Mouse (Mus musculus): ENCODE data around the gene Dctn2.
"Not testable (repeated sequence)": the region's sequence is repeated elsewhere in the genome, so short reads cannot be mapped to it uniquely, and the experiment has no call there.

Gene Dctn2

GRCm38 (mm10) chr10:127290307-127290929 lies 24.2 kb downstream of the Dctn2 start:
- peak; percentile 99 for DNase-seq

- DNase-seq: peak; percentile 62
Observed at GRCm38 (mm10) chr10:127290930-127291880, 25.0 kb downstream of the Dctn2 start.

- no peak for DNase-seq
Observed at GRCm38 (mm10) chr10:127291881-127292638, 25.9 kb downstream of the Dctn2 start.

GRCm38 (mm10) chr10:127292987-127293538 lies 26.9 kb downstream of the Dctn2 start:
- no peak for DNase-seq

- DNase-seq: no peak
Observed at GRCm38 (mm10) chr10:127293590-127294113, 27.5 kb downstream of the Dctn2 start.

- DNase-seq: no peak
Observed at GRCm38 (mm10) chr10:127294895-127295510, 28.8 kb downstream of the Dctn2 start.

- no peak for DNase-seq
Observed at GRCm38 (mm10) chr10:127295986-127296794, 30.0 kb downstream of the Dctn2 start.

- no peak for DNase-seq
Observed at GRCm38 (mm10) chr10:127297015-127297871, 31.1 kb downstream of the Dctn2 start.

GRCm38 (mm10) chr10:127300361-127300760 lies 34.2 kb downstream of the Dctn2 start:
- no peak for DNase-seq

- DNase-seq: no peak
Observed at GRCm38 (mm10) chr10:127303136-127303535, 37.0 kb downstream of the Dctn2 start.

- not testable (repeated sequence) for DNase-seq
Observed at GRCm38 (mm10) chr10:127309167-127309566, 43.0 kb downstream of the Dctn2 start.

GRCm38 (mm10) chr10:127310523-127311475 lies 44.6 kb downstream of the Dctn2 start:
- DNase-seq: no peak

GRCm38 (mm10) chr10:127311476-127312355 lies 45.5 kb downstream of the Dctn2 start, which contains the start of gene Mars:
Gene Mars, minus strand, starts transcription at chr10:127311786.
- DNase-seq: peak; percentile 90

- peak; percentile 90 for DNase-seq
Observed at GRCm38 (mm10) chr10:127312356-127312676, 46.1 kb downstream of the Dctn2 start.

GRCm38 (mm10) chr10:127312858-127313257 lies 46.7 kb downstream of the Dctn2 start:
- DNase-seq: no peak

GRCm38 (mm10) chr10:127313516-127313915 lies 47.3 kb downstream of the Dctn2 start:
- DNase-seq: not testable (repeated sequence)

GRCm38 (mm10) chr10:127314950-127315349 lies 48.8 kb downstream of the Dctn2 start:
- not testable (repeated sequence) for DNase-seq

- DNase-seq: no peak
Observed at GRCm38 (mm10) chr10:127317277-127317676, 51.1 kb downstream of the Dctn2 start.
